Mouse (Mus musculus): ENCODE measurements at regions not wholly inside any gene's neighbourhood (a gene's known extent, or its start where the extent isn't known, plus 50 kb on each side); places are given as distances from the start of the nearest gene placed in this dataset.

DNA sequence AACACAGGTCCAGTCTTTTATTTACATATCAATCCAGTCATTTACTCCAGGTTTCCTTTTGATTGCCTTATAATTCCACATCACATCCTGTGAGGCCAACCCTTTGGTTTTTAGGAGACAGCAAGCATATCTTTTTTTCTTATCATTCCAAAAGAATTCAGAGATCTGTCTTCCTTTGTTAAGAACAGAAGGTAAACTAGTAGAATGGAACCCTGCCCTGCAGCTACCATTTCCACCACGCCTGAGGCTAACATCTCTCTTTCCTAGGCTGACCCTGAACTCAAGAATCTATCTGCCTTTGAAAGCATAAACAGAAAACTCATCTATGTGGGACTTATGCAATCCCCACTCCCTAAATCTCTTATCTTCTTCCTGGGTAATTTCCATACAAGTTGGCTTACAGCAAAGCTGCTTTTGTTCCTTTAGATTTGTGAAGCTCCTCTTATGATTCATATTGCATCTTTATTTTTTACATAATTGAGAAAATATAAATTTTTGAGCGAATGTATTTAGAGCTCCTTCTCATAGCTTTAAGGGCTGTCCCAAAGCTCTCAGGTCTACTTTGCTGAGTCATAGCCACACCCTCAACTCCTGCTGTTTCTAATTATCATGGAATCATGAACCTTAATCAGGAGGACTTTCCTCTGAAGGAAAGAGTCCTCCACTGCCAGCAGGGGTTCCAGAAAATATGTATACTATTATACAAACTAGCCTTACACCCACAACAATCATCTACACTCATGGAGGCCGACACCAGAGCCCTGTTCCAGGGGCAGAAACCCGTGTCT lies 74.6 kb upstream of the Fbxl4 start:
- Histone ChIP-seq H3K4me1 (replicated peaks; ENCODE audit: control insufficient read depth, insufficient read depth) (no peaks in the 10 kb centered on the region), H3K27ac (replicated peaks) (no peak overlapping the region), H3K27me3 (ENCODE audit: control insufficient read depth, insufficient read depth, low read length) (no peaks in the 10 kb centered on the region), H3K4me3 (ENCODE audit: low read depth, low read length) (no peak overlapping the region), H3K9me3 (ENCODE audit: control insufficient read depth, low read length) (no peaks in the 10 kb centered on the region), H3K36me3 (ENCODE audit: control insufficient read depth, insufficient read depth, low read length) (no peaks in the 10 kb centered on the region), H3K4me2 (replicated peaks; ENCODE audit: low read depth) (no peak overlapping the region), H3K9ac (ENCODE audit: low read length) (no peak overlapping the region)
- DNase-seq (ENCODE audit: low spot score) = no peak
- WGBS = 63% methylated on average over 4 of the region's 4 CpGs
- ATAC-seq (ENCODE audit: low FRiP score, low TSS enrichment) = no peak
- TF ChIP-seq CTCF (IDR thresholded peaks at IDR 0.05; ENCODE audit: low read depth) = no peak
- no peak for TF ChIP-seq EP300 (optimal IDR thresholded peaks at IDR 0.05)

DNA sequence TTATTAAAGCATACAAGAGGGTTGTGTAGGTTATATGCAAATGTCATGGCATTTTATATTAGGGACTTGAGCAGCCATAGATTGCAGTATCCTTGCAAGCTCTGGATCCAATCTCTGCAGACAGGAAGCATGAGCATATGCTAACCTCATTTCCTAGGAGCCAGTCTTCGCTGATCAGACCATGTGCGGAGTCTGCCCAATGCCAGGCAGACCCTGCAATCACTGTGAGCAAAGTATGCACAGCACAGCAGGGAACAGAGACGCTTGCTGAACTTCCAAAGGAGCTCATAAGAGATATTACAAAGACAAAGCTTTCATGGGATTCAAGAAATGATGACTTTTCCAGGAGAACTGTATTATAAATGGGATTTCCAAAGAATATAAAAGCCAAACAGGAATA lies 65.2 kb upstream of the Fbxl4 start:
- no peak for ATAC-seq (ENCODE audit: low FRiP score, low TSS enrichment)

DNA sequence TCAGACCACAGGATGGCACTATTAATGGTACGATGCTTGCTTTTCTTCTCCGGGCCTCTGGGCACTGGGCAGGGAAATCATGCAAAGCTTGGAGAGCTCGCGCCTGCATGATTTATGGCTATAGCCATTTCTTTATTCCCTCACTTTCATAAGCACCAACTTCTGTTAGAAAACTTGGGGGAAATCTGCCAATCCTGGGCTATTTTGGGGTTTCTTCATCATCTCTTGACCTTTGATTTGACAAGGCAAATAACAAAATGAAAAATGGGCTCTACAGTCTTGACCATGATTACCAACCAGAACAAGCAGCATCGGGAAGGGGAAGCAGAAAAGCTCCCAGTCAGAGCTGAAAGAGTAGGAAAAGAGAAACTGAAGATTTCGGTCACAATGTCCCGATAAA lies 57.1 kb upstream of the Fbxl4 start:
- Histone ChIP-seq H3K27me3 (ENCODE audit: control insufficient read depth, insufficient read depth, low read length) (no peaks in the 10 kb centered on the region), H3K4me2 (replicated peaks; ENCODE audit: low read depth) (no peak overlapping the region), H3K9ac (ENCODE audit: low read length) (no peak overlapping the region), H3K4me1 (replicated peaks; ENCODE audit: control insufficient read depth, insufficient read depth) (no peaks in the 10 kb centered on the region), H3K9me3 (ENCODE audit: control insufficient read depth, low read length) (no peaks in the 10 kb centered on the region), H3K27ac (replicated peaks) (no peak overlapping the region), H3K36me3 (ENCODE audit: control insufficient read depth, insufficient read depth, low read length) (no peaks in the 10 kb centered on the region), H3K4me3 (ENCODE audit: low read depth, low read length) (no peak overlapping the region)
- TF ChIP-seq EP300 (optimal IDR thresholded peaks at IDR 0.05) (no peak), CTCF (IDR thresholded peaks at IDR 0.05; ENCODE audit: low read depth) (no peak)
- 81% methylated on average over 7 of the region's 7 CpGs for WGBS
- DNase-seq (ENCODE audit: low spot score) = no peak
- ATAC-seq (ENCODE audit: low FRiP score, low TSS enrichment) = no peak

More for the DNA sequence above, 65.2 kb upstream of the Fbxl4 start:
- Histone ChIP-seq H3K27ac (replicated peaks) (no peak overlapping the region), H3K27me3 (ENCODE audit: control insufficient read depth, insufficient read depth, low read length) (no peaks in the 10 kb centered on the region), H3K4me3 (ENCODE audit: low read depth, low read length) (no peak overlapping the region), H3K4me1 (replicated peaks; ENCODE audit: control insufficient read depth, insufficient read depth) (no peaks in the 10 kb centered on the region), H3K4me2 (replicated peaks; ENCODE audit: low read depth) (no peak overlapping the region), H3K36me3 (ENCODE audit: control insufficient read depth, insufficient read depth, low read length) (no peaks in the 10 kb centered on the region), H3K9me3 (ENCODE audit: control insufficient read depth, low read length) (no peaks in the 10 kb centered on the region), H3K9ac (ENCODE audit: low read length) (no peak overlapping the region)
- no peak for DNase-seq (ENCODE audit: low spot score)
- 67% methylated on average over 3 of the region's 3 CpGs for WGBS
- TF ChIP-seq EP300 (optimal IDR thresholded peaks at IDR 0.05) (no peak), CTCF (IDR thresholded peaks at IDR 0.05; ENCODE audit: low read depth) (no peak)

DNA sequence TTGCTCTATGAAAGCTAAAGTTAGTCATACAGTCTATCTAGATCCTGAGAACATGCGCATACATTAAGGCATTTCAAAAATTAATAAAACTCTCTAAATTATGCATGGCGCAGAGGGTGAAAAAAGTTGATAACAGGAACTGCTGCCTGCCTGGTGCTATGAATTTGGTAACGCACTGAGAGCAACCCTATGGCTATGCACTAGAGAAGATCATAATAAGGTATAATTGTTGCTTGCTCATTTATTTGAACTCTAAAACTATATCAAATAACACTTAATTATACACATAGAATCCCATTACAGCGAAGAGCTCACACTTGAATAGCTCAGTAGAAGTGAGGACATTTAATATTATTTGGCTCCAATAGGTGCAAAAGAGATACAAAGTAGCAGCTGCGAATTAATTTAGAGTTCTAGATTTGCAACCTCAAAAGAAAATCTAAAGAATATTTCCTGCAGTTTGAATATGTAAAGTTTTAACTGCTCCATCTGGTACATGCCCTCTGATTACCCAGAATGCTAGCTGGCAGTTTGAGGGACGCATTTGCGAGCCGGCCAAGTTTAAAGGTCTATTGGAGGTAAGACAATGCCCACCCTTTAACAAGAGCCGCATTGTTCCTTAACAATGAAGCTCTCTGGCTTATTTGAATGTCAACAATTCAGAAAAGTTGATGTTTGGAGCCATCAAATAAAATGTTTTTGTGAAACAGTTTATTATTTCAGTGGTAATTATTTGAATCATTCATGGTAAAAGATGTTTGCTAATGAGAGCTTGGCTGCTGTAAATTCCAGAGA lies 56.0 kb upstream of the Fbxl4 start:
- TF ChIP-seq CTCF (IDR thresholded peaks at IDR 0.05; ENCODE audit: low read depth) (no peak), EP300 (optimal IDR thresholded peaks at IDR 0.05) (no peak)

DNA sequence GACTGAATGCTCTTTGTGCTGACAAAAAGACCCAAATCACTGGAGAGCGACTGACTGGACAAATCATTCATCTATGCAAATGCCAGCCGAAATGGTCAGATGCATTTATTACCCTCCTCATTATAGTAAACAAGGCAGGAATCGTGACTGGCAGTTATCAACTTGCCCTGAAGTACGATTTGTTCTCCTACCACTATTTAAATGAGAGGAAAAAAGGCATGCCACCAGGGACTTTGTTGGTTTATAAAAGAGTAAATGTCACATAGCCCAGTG lies 55.5 kb upstream of the Fbxl4 start:
- Histone ChIP-seq H3K4me2 (replicated peaks; ENCODE audit: low read depth) (no peak overlapping the region), H3K9me3 (ENCODE audit: control insufficient read depth, low read length) (no peaks in the 10 kb centered on the region), H3K36me3 (ENCODE audit: control insufficient read depth, insufficient read depth, low read length) (no peaks in the 10 kb centered on the region), H3K4me3 (ENCODE audit: low read depth, low read length) (no peak overlapping the region), H3K4me1 (replicated peaks; ENCODE audit: control insufficient read depth, insufficient read depth) (no peaks in the 10 kb centered on the region), H3K27me3 (ENCODE audit: control insufficient read depth, insufficient read depth, low read length) (no peaks in the 10 kb centered on the region), H3K27ac (replicated peaks) (no peak overlapping the region), H3K9ac (ENCODE audit: low read length) (no peak overlapping the region)
- DNase-seq (ENCODE audit: low spot score) (no peak), ATAC-seq (ENCODE audit: low FRiP score, low TSS enrichment) (no peak)
- 58% methylated on average over 4 of the region's 4 CpGs for WGBS
- TF ChIP-seq CTCF (IDR thresholded peaks at IDR 0.05; ENCODE audit: low read depth) (no peak), EP300 (optimal IDR thresholded peaks at IDR 0.05) (no peak)

More for the DNA sequence above, 56.0 kb upstream of the Fbxl4 start:
- Histone ChIP-seq H3K9ac (ENCODE audit: low read length) (no peak overlapping the region), H3K4me3 (ENCODE audit: low read depth, low read length) (no peak overlapping the region), H3K4me2 (replicated peaks; ENCODE audit: low read depth) (no peak overlapping the region), H3K36me3 (ENCODE audit: control insufficient read depth, insufficient read depth, low read length) (no peaks in the 10 kb centered on the region), H3K27ac (replicated peaks) (no peak overlapping the region), H3K9me3 (ENCODE audit: control insufficient read depth, low read length) (no peaks in the 10 kb centered on the region), H3K27me3 (ENCODE audit: control insufficient read depth, insufficient read depth, low read length) (no peaks in the 10 kb centered on the region), H3K4me1 (replicated peaks; ENCODE audit: control insufficient read depth, insufficient read depth) (no peaks in the 10 kb centered on the region)
- ATAC-seq (ENCODE audit: low FRiP score, low TSS enrichment) = no peak
- DNase-seq (ENCODE audit: low spot score) = no peak
- 78% methylated on average over 9 of the region's 9 CpGs for WGBS

DNA sequence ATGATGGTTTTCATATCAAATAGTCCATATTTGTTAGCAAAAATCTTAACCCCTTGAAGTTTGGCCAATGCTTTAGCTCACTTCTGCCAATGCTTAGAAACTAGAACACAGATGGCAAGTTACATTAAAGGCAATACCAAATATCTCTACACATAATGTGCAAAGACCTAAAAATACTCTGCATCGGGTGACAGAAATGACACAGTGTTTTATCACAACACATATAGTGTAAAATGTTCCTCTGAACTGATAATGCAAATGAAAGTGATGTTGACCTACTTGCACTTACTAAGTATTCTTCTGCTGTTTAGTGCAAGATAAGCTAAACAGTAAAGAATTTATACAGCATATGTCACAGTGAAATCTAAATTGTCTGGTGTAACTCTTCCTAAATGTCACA lies 55.1 kb upstream of the Fbxl4 start:
- Histone ChIP-seq H3K4me2 (replicated peaks; ENCODE audit: low read depth) (no peak overlapping the region), H3K27ac (replicated peaks) (no peak overlapping the region), H3K4me1 (replicated peaks; ENCODE audit: control insufficient read depth, insufficient read depth) (no peaks in the 10 kb centered on the region), H3K36me3 (ENCODE audit: control insufficient read depth, insufficient read depth, low read length) (no peaks in the 10 kb centered on the region), H3K9ac (ENCODE audit: low read length) (no peak overlapping the region), H3K27me3 (ENCODE audit: control insufficient read depth, insufficient read depth, low read length) (no peaks in the 10 kb centered on the region), H3K9me3 (ENCODE audit: control insufficient read depth, low read length) (no peaks in the 10 kb centered on the region), H3K4me3 (ENCODE audit: low read depth, low read length) (no peak overlapping the region)
- ATAC-seq (ENCODE audit: low FRiP score, low TSS enrichment) (no peak), DNase-seq (ENCODE audit: low spot score) (no peak)
- no peak for TF ChIP-seq CTCF (IDR thresholded peaks at IDR 0.05; ENCODE audit: low read depth)
- no peak for TF ChIP-seq EP300 (optimal IDR thresholded peaks at IDR 0.05)
- WGBS = 79% methylated on average over 1 of the region's 1 CpGs
